Mouse (Mus musculus) B cell, adult 62 days (primary cell): Measurements from ENCODE around the gene Olfr1039. TPM values are rescaled to one million over a fixed set of nuclear protein-coding genes. Genes with fewer than 3 reads are reported as not detected.

Experiments
- total RNA-seq: library from RNA; stranded (reverse); gene quantifications from 4 replicates; pipeline ENCODE4 v1.2.4, GENCODE M21; 2023

The Olfr1039 gene
- not detected in 4 replicates for total RNA-seq

DNA sequence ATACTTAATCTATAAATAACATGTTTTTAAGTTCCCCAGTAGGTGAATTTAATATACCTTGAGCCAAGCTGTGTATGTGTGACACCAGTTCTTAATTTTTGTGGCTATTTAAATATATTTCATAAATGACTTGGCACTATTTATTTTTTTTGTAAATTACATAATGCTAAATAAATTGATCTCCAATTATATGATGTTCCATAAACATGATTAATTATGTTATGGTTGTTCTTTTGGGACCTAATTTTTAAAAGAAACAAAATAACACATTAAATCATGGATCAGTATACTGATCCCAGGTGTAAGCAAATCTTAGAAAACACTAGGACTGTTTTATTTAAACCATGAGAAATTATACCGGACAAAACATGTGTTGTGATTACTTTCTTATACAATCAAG is at the start of gene Olfr1039:
TSS of gene Olfr1039 (minus strand) at position 101 of the 400 bp plus-strand sequence.

DNA sequence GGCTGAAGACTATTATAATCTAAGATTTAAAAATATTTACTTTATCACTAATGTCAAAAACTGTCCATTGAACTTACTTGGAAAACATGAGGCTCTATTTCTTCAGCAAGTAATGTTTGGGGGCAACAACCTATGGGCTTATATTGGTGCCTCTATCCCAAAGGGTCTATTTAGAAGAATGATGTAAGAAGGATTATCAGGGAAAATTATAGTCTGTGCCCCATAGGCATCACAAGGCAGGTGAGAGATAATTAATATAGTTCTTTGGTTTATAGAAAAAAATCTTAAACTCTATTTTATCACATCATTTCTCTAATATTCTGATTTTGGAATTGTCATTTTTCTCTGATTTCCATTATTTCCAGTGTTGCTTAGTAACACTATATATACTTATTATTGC is 42.0 kb upstream of the Olfr1039 start, which contains the start of gene Olfr1044:
TSS of gene Olfr1044 (minus strand) at position 101 of the 400 bp plus-strand sequence.

DNA sequence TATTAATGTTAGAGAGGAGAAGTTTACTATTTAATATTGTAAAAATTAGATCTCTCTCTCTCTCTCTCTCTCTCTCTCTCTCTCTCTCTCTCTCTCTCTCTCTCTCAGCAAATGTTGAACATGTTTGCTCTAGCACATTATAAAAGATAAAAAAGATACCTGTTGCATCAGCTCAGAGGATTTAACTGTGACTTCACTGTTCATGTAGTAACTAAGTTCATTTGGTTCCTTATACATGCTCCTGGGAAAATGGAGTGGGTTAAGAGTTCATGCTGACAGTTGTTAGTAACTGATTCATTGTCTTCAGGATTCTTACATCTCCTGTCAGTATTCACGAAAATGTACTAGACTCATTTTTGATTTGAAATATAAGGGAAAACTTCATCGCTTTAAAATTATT is 31.7 kb upstream of the Olfr1039 start, which contains the start of gene Olfr1043:
TSS of gene Olfr1043 (minus strand) at position 101 of the 400 bp plus-strand sequence.

DNA sequence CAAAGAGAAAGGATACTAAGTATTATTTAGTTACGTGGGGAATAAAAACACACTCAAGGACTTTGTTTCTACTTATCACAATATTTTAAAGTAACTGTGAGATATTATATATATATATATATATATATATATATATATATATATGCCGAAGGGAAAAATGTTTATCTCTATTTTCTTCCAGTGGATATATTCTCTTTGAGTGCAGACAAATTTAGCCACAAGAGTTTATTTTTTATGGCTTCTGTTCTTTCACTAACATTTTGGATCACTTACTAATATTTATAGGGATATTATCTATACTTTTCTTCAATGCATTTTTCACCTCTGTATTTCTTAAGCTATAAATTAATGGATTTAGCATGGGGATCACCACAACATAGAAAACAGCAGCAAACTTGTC is 26.0 kb upstream of the Olfr1039 start, which contains the start of gene Olfr1042:
TSS of gene Olfr1042 (minus strand) at position 101 of the 400 bp plus-strand sequence.

DNA sequence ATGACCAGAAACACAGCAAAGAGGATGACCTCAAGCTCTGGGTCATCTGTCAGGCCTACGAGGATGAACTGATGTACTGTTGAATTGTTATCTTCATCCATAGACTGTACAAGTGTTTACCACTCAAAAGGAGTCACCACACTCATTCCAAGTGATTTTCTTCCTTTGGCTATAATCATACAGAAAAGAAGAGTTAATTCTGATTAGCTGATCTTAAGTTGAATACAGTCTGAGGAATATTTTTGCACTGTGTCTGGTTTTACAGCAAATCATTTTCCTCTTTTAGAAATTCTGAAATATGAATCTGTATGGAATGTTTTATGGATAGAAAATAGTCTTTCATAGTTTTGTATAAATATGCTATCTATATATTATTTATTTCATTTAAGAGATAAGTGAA is 10.9 kb upstream of the Olfr1039 start, which contains the start of gene Olfr1040:
TSS of gene Olfr1040 (minus strand) at position 101 of the 400 bp plus-strand sequence.

DNA sequence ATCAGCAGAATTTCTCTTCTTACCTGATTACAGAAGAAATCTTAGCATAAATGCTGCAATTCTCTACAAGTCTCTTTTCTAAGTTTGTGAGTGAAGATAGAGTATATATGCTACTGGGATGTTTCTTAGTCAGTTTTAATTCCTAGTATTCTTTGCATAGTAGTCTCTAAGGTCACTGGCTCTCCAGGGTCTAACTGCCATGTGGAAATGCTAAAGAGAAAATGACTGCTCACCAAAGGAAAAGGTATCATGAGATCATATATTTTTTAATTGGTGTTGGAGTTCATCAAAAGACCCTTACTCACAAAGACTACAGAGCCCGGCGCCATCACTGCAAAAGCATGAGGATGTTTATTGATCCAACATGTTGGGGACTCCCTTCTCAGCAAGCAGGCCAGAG is 48.4 kb downstream of the Olfr1039 start, which contains the start of gene Olfr1037:
TSS of gene Olfr1037 (minus strand) at position 101 of the 400 bp plus-strand sequence.

Other genes with a start within 250 kb of the Olfr1039 start
- gene Olfr1024, start 230.9 kb downstream of the Olfr1039 start, total RNA-seq = not detected in 4 replicates
- not detected in 4 replicates for gene Olfr1025-ps1, start 220.7 kb downstream of the Olfr1039 start, total RNA-seq
- gene Olfr1026, start 214.4 kb downstream of the Olfr1039 start, total RNA-seq = not detected in 4 replicates
- gene Olfr1028, start 185.5 kb downstream of the Olfr1039 start, total RNA-seq = 0.15 TPM in 1 of 4 replicates, not detected in the others
- not detected in 4 replicates for gene Olfr1029, start 162.0 kb downstream of the Olfr1039 start, total RNA-seq
- not detected in 4 replicates for gene Olfr1030, start 156.7 kb downstream of the Olfr1039 start, total RNA-seq
- gene Olfr1031, start 145.6 kb downstream of the Olfr1039 start, total RNA-seq = not detected in 4 replicates
- gene Olfr1032, start 130.4 kb downstream of the Olfr1039 start, total RNA-seq = not detected in 4 replicates
- gene Olfr1033, start 115.3 kb downstream of the Olfr1039 start, total RNA-seq = not detected in 4 replicates
- gene Olfr1034, start 90.1 kb downstream of the Olfr1039 start, total RNA-seq = not detected in 4 replicates
- gene Olfr1036, start 61.9 kb downstream of the Olfr1039 start, total RNA-seq = not detected in 4 replicates
- not detected in 4 replicates for gene Olfr1037, start 48.5 kb downstream of the Olfr1039 start, total RNA-seq
- not detected in 4 replicates for gene Olfr1040, start 10.8 kb upstream of the Olfr1039 start, total RNA-seq
- gene Olfr1042, start 25.9 kb upstream of the Olfr1039 start, total RNA-seq = not detected in 4 replicates
- gene Olfr1043, start 31.6 kb upstream of the Olfr1039 start, total RNA-seq = not detected in 4 replicates
- not detected in 4 replicates for gene Olfr1044, start 41.9 kb upstream of the Olfr1039 start, total RNA-seq
- gene Olfr52, start 49.8 kb upstream of the Olfr1039 start, total RNA-seq = not detected in 4 replicates
- gene Olfr1045, start 67.1 kb upstream of the Olfr1039 start, total RNA-seq = not detected in 4 replicates
- gene Olfr1046, start 83.4 kb upstream of the Olfr1039 start, total RNA-seq = not detected in 4 replicates
- gene Olfr1047, start 95.5 kb upstream of the Olfr1039 start, total RNA-seq = not detected in 4 replicates
- not detected in 4 replicates for gene Olfr1048, start 104.4 kb upstream of the Olfr1039 start, total RNA-seq
- not detected in 4 replicates for gene Olfr1049, start 122.4 kb upstream of the Olfr1039 start, total RNA-seq
- not detected in 4 replicates for gene Olfr1051, start 143.2 kb upstream of the Olfr1039 start, total RNA-seq
- not detected in 4 replicates for gene Olfr1052, start 156.5 kb upstream of the Olfr1039 start, total RNA-seq
- gene Olfr1053, start 179.4 kb upstream of the Olfr1039 start, total RNA-seq = not detected in 4 replicates
- not detected in 4 replicates for gene Olfr1054, start 199.5 kb upstream of the Olfr1039 start, total RNA-seq
- gene Olfr1055, start 214.4 kb upstream of the Olfr1039 start, total RNA-seq = not detected in 4 replicates
- gene Olfr1056, start 226.5 kb upstream of the Olfr1039 start, total RNA-seq = not detected in 4 replicates
- not detected in 4 replicates for gene Olfr1057, start 242.5 kb upstream of the Olfr1039 start, total RNA-seq